Mouse (Mus musculus) forebrain, embryonic 11.5 days (tissue): ENCODE results near the gene Xrcc2. TPM values are rescaled to one million over a fixed set of nuclear protein-coding genes. Genes with fewer than 3 reads are reported as not detected.

ENCODE experiments used
- ATAC-seq: fragments of 200-750 bp; cut with Nextera tagmentation; replicated peaks from 2 replicates; pipeline ENCODE4 v1.8.0; 2017; ENCODE audit warnings: moderate TSS enrichment; ENCODE audit not compliant: low FRiP score
- DNase-seq: peaks from one replicate; pipeline ENCODE4 v3.0.0-alpha.2; 2017; ENCODE audit warnings: low spot score
- H3K27ac ChIP-seq: fragments of 300-500 bp; sonication (generic); 2 replicates; pipeline ENCODE4 v1.5.1; 2014; ENCODE audit warnings: low read depth, low read length
- H3K27me3 ChIP-seq: fragments of 300-500 bp; sonication (generic); 2 replicates; pipeline ENCODE4 v1.6.1; 2014; ENCODE audit warnings: mild to moderate bottlenecking, low read length, mixed read lengths; ENCODE audit not compliant: control insufficient read depth, insufficient read depth
- H3K36me3 ChIP-seq: fragments of 300-500 bp; sonication (generic); 2 replicates; pipeline ENCODE4 v1.6.1; 2014; ENCODE audit warnings: mild to moderate bottlenecking, low read length, moderate library complexity, mixed read lengths; ENCODE audit not compliant: control insufficient read depth, insufficient read depth
- H3K4me1 ChIP-seq: fragments of 300-500 bp; sonication (generic); replicated peaks from 2 replicates; pipeline ENCODE4 v1.6.1; 2014; ENCODE audit warnings: low read length, mixed read lengths; ENCODE audit not compliant: control insufficient read depth, insufficient read depth
- H3K4me2 ChIP-seq: fragments of 300-500 bp; sonication (generic); 2 replicates; pipeline ENCODE4 v1.6.1; 2014; ENCODE audit warnings: low read depth, mild to moderate bottlenecking, low read length, moderate library complexity, mixed read lengths; ENCODE audit not compliant: severe bottlenecking
- H3K4me3 ChIP-seq: fragments of 300-500 bp; sonication (generic); 2 replicates; pipeline ENCODE4 v1.5.1; 2014; ENCODE audit warnings: low read depth, low read length
- H3K9ac ChIP-seq: fragments of 300-500 bp; sonication (generic); 2 replicates; pipeline ENCODE4 v1.6.1; 2014; ENCODE audit warnings: low read length
- H3K9me3 ChIP-seq: fragments of 300-500 bp; sonication (generic); 2 replicates; pipeline ENCODE4 v1.6.1; 2016; ENCODE audit warnings: low read length, mixed read lengths; ENCODE audit not compliant: control insufficient read depth
- WGBS: fragments of 180-500 bp; shearing (Covaris S2); extraction: QIAGEN DNeasy Blood & Tissue Kit; methylation state at CpG from one replicate; pipeline ENCODE4 v1.1.7; 2014; 5-methylcytosine and 5-hydroxymethylcytosine counted together
- polyA plus RNA-seq: library from polyadenylated mRNA; unstranded; fragments of >200 nt; fragmentation: Nextera tagmentation; extraction: Ambion mirVana; gene quantifications from 2 replicates; pipeline ENCODE4 v1.2.1, GENCODE M21; 2014

Xrcc2 gene
- polyA plus RNA-seq, 1 experiment from 2014 or later, result 19.8 TPM

DNA sequence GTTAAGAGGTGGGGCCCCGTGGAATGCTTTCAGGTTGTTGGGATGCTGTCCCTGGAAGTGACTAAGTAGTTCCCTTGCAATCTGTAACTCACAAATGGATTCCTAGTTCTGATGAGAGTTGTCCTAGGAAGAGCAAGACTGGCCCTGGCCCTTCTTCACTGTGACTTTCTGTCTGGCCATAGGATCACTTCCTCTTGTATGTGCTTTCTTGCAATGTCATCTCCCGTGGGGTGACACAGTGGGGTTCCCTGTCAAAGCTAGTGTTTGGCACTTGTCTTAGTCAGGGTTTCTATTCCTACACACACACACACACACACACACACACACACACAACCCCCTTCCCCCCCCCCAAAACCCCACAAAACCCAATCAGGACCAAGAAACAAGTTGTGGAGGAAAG is 42.5 kb downstream of the Xrcc2 start:
- no peak overlapping the region for H3K4me2 ChIP-seq
- H3K9ac ChIP-seq, result no peak overlapping the region
- H3K4me1 ChIP-seq, result no peaks in the 10 kb centered on the region; the same call in 1 of the 2 replicates
- no peaks in the 10 kb centered on the region for H3K27me3 ChIP-seq
- 91% methylated on average over 2 of the region's 2 CpGs for WGBS
- DNase-seq, result no peak
- H3K36me3 ChIP-seq, result no peaks in the 10 kb centered on the region
- H3K4me3 ChIP-seq, result no peak overlapping the region
- H3K9me3 ChIP-seq, result no peaks in the 10 kb centered on the region
- H3K27ac ChIP-seq, result no peak overlapping the region
- no peak for ATAC-seq

DNA sequence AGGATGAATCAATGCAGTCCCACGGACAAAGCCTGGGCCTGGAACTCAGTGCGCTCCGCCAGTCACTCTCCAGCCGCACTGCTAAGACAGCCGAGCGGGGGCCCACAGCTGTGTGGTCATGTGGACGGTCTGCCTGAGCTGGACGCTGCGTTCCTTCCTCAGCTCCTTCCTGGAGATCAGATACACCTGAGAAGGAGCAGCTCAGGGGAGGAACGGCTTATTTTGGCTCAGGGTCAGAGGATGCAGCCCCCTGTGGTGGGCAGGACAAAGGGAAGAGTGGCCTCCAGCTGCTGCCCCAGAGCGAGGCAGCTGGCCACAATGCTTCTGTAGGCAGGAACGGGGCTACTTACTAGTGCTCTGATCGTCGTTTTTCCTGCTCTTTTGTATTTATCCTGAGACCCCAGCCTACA is 51.0 kb downstream of the Xrcc2 start:
- peak; percentile 57; the same call in 1 of the 2 replicates for ATAC-seq
- WGBS, result 4% methylated on average over 14 of the region's 14 CpGs

DNA sequence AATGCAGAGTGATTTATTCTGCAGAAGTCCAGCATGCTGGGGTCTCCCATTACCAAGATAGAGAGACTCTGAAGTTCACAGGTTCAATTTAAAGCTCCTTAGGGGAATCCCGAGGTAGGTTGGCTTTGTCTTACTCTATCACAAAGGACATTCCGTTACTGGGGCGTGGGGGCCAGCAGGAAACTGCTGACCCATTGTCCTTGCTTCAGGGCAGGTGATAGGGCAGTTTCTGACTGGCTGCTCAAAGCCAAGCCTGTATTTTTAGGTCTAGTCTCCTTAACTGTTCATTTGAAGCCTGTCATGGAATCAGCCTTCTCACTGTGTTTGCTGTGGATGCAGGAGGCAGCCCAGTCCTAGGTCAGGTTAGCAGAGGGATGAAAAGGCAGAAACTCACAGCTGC is 52.2 kb downstream of the Xrcc2 start:
- H3K27ac ChIP-seq, result no peak overlapping the region
- no peak overlapping the region for H3K9ac ChIP-seq
- DNase-seq (no peak), ATAC-seq (no peak)
- no peaks in the 10 kb centered on the region for H3K36me3 ChIP-seq
- no peak overlapping the region for H3K4me2 ChIP-seq
- 14% methylated on average over 3 of the region's 3 CpGs for WGBS
- H3K9me3 ChIP-seq, result no peaks in the 10 kb centered on the region
- peaks cover 8% of the 10 kb centered on the region; the same call in 1 of the 2 replicates for H3K4me1 ChIP-seq
- H3K4me3 ChIP-seq, result no peak overlapping the region
- no peaks in the 10 kb centered on the region for H3K27me3 ChIP-seq

More for the DNA sequence above, 51.0 kb downstream of the Xrcc2 start:
- peaks cover 8% of the 10 kb centered on the region; the same call in 1 of the 2 replicates for H3K4me1 ChIP-seq
- peak overlapping the region; percentile 20 for H3K9ac ChIP-seq
- H3K9me3 ChIP-seq, result no peaks in the 10 kb centered on the region
- H3K4me3 ChIP-seq, result 0 out of 2 replicates have a peak overlapping the region, but pooled peaks have one; percentile 5
- H3K36me3 ChIP-seq, result no peaks in the 10 kb centered on the region
- no peaks in the 10 kb centered on the region for H3K27me3 ChIP-seq
- H3K4me2 ChIP-seq, result peak overlapping the region; percentile 42
- DNase-seq, result peak; percentile 69
- no peak overlapping the region for H3K27ac ChIP-seq

DNA sequence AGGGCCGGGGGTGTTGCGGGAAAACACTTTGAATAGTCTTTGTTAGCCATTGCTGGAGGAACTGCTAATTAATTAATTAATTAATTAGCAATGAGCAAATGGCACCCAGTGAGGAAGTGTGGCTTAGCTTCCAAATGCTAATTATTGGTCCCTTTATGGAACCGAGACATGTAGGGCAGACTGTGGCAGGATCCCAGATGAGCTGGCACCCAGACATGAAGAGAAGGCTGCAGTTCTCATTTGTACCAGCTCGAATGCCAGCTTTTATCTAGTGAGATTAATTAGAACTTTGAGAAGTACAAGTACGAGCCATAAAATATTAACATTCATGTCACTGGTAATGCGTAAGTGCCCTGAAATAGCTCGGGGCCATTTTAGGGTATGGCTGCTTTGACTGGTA is 53.2 kb downstream of the Xrcc2 start:
- H3K4me2 ChIP-seq, result no peak overlapping the region
- WGBS, result 61% methylated on average over 7 of the region's 7 CpGs

GRCm38 (mm10) chr5:25645661-25646364 is 59.8 kb downstream of the Xrcc2 start:
- H3K36me3 ChIP-seq, result no peaks in the 10 kb centered on the region
- no peak for DNase-seq
- no peaks in the 10 kb centered on the region for H3K27me3 ChIP-seq
- no peak overlapping the region for H3K4me2 ChIP-seq
- no peak overlapping the region for H3K9ac ChIP-seq
- WGBS, result 83% methylated on average over 8 of the region's 8 CpGs
- no peak overlapping the region for H3K4me3 ChIP-seq
- H3K9me3 ChIP-seq, result no peaks in the 10 kb centered on the region
- ATAC-seq, result no peak
- H3K4me1 ChIP-seq, result no peaks in the 10 kb centered on the region
- H3K27ac ChIP-seq, result no peak overlapping the region

More for the DNA sequence above, 53.2 kb downstream of the Xrcc2 start:
- no peak overlapping the region for H3K9ac ChIP-seq
- DNase-seq, result no peak
- H3K27me3 ChIP-seq, result no peaks in the 10 kb centered on the region
- no peak overlapping the region for H3K4me3 ChIP-seq
- H3K4me1 ChIP-seq, result peaks cover 8% of the 10 kb centered on the region; the same call in 1 of the 2 replicates
- no peaks in the 10 kb centered on the region for H3K9me3 ChIP-seq
- ATAC-seq, result 0 out of 2 replicates have a peak, but pooled peaks have one; percentile 30
- no peaks in the 10 kb centered on the region for H3K36me3 ChIP-seq
- no peak overlapping the region for H3K27ac ChIP-seq

DNA sequence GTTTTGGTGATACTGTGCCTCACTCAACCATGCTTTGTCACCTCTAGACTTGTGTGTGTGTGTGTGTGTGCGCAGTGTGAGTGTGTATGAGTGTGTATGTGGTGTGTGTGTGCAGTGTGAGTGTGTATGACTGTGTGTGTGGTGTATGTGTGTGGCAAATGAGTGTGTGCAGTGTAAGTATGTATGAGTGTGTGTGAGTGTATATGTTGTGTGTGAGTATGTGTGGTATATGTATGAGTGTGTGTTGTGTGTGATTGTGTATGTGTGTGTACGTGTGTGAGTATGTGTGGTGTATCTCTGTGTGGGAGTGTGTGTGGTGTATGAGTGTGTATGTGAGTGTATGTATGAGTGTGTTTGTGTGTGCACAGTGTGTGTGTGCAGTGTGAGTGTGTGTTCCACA is 61.1 kb downstream of the Xrcc2 start:
- no peaks in the 10 kb centered on the region for H3K4me1 ChIP-seq
- no peak overlapping the region for H3K4me2 ChIP-seq
- H3K4me3 ChIP-seq, result no peak overlapping the region
- ATAC-seq (no peak), DNase-seq (no peak)
- H3K27ac ChIP-seq, result no peak overlapping the region
- H3K36me3 ChIP-seq, result no peaks in the 10 kb centered on the region
- no peaks in the 10 kb centered on the region for H3K27me3 ChIP-seq
- H3K9ac ChIP-seq, result no peak overlapping the region
- H3K9me3 ChIP-seq, result no peaks in the 10 kb centered on the region
- 92% methylated on average over 2 of the region's 2 CpGs for WGBS

DNA sequence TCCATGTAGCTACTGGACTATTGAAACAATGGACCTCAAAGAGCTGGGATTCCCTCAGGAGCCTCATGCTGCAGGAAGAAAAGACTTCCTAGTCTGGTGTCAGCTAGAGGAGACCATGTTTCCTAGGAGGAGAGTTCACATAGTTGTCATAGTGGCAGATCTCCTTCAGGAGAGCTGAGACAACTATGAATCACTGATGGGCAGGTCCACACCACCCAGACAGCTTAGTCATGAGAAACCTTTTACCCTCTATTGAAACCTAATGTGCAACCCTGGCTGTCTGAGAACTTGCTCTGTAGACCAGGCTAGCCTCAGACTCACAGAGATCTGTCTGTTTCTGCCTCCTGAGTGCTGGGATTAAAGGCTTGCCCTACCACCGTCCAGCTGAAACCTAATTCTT is 62.9 kb downstream of the Xrcc2 start:
- Histone ChIP-seq H3K4me1 (no peaks in the 10 kb centered on the region), H3K9me3 (no peaks in the 10 kb centered on the region), H3K27ac (no peak overlapping the region), H3K4me2 (no peak overlapping the region), H3K27me3 (no peaks in the 10 kb centered on the region), H3K4me3 (no peak overlapping the region), H3K36me3 (no peaks in the 10 kb centered on the region), H3K9ac (no peak overlapping the region)
- DNase-seq (no peak), ATAC-seq (no peak)
- 88% methylated on average over 1 of the region's 1 CpGs for WGBS
